Comparison of ENCODE assay signal across 10 mouse cellular contexts in genomic region chr8:95330367-95330766, GRCm38 (mm10). TPM values are rescaled to one million over a fixed set of nuclear protein-coding genes. Genes with fewer than 3 reads are reported as not detected.
DNase-seq lines count a peak whose midpoint lies in the region; ATAC-seq lines count a peak whose summit lies in the region.
"Had no signal": no experiment of that assay in that cellular context is flagged by ENCODE, and none has a peak within 500 bp of the region (broad histone marks: within the 10 kb centered on the region; RNA-seq: fewer than 3 reads in every experiment).

No protein-coding gene starts in this region.

- H3K4me3 ChIP-seq in kidney, embryonic 15.5 days (replicated peaks): peak overlapping the region; percentile 68
- H3K4me3 ChIP-seq in embryonic facial prominence, embryonic 13.5 days: peak overlapping the region; percentile 84
- peak overlapping the region; percentile 82 for H3K4me3 ChIP-seq in intestine, embryonic 15.5 days (replicated peaks)
- peak overlapping the region; percentile 79 for H3K4me3 ChIP-seq in midbrain, embryonic 16.5 days (ENCODE audit: low read depth, low read length)

- H3K4me2 ChIP-seq in kidney, embryonic 15.5 days: peak overlapping the region; percentile 65
- H3K4me2 ChIP-seq in embryonic facial prominence, embryonic 13.5 days: peak overlapping the region; percentile 81
- peak overlapping the region; percentile 82 for H3K4me2 ChIP-seq in intestine, embryonic 15.5 days (replicated peaks)
- H3K4me2 ChIP-seq in midbrain, embryonic 16.5 days (ENCODE audit: low read length): peak overlapping the region; percentile 89

- peak overlapping the region; percentile 68; the same call in 1 of the 2 replicates for H3K9ac ChIP-seq in kidney, embryonic 15.5 days
- H3K9ac ChIP-seq in embryonic facial prominence, embryonic 13.5 days: peak overlapping the region; percentile 98
- H3K9ac ChIP-seq in intestine, embryonic 15.5 days: peak overlapping the region; percentile 94; the same call in 1 of the 2 replicates
- H3K9ac ChIP-seq in midbrain, embryonic 16.5 days (ENCODE audit: low read depth, low read length): peak overlapping the region; percentile 95

- no peak overlapping the region for H3K27ac ChIP-seq in kidney, embryonic 15.5 days
- peak overlapping the region; percentile 99 for H3K27ac ChIP-seq in embryonic facial prominence, embryonic 13.5 days
- H3K27ac ChIP-seq in intestine, embryonic 15.5 days: no peak overlapping the region
- no peak overlapping the region for H3K27ac ChIP-seq in midbrain, embryonic 16.5 days (ENCODE audit: low read length)

- peaks cover 62% of the 10 kb centered on the region for H3K36me3 ChIP-seq in kidney, embryonic 15.5 days
- peaks cover 58% of the 10 kb centered on the region for H3K36me3 ChIP-seq in embryonic facial prominence, embryonic 13.5 days
- H3K36me3 ChIP-seq in intestine, embryonic 15.5 days: peaks cover 40% of the 10 kb centered on the region
- H3K36me3 ChIP-seq in midbrain, embryonic 16.5 days (ENCODE audit: control insufficient read depth, insufficient read depth, low read length): peaks cover 31% of the 10 kb centered on the region

- DNase-seq in kidney, adult 8-10 months: no peak
- no peak for DNase-seq in thymus, postnatal 10 days (ENCODE audit: low spot score in 2 of 2)
- DNase-seq in ovary, postnatal 10 days (ENCODE audit: low spot score): no peak
- no peak for DNase-seq in cerebellum, adult 9-11 months
- DNase-seq: gastrocnemius, postnatal 25 days had no signal

- H3K27me3 ChIP-seq in kidney, embryonic 15.5 days: no peaks in the 10 kb centered on the region
- H3K27me3 ChIP-seq in embryonic facial prominence, embryonic 13.5 days: no peaks in the 10 kb centered on the region
- no peaks in the 10 kb centered on the region for H3K27me3 ChIP-seq in intestine, embryonic 15.5 days (replicated peaks)
- no peaks in the 10 kb centered on the region for H3K27me3 ChIP-seq in midbrain, embryonic 16.5 days (ENCODE audit: control insufficient read depth, insufficient read depth, low read depth, low read length)

- 73% methylated on average over 1 of the region's 1 CpGs for WGBS in kidney, embryonic 15.5 days
- WGBS in embryonic facial prominence, embryonic 13.5 days: 68% methylated on average over 1 of the region's 1 CpGs
- WGBS in intestine, embryonic 15.5 days: 53% methylated on average over 1 of the region's 1 CpGs
- 70% methylated on average over 1 of the region's 1 CpGs for WGBS in midbrain, embryonic 16.5 days

- no peak for ATAC-seq in kidney, embryonic 15.5 days (replicated peaks; ENCODE audit: low FRiP score)
- ATAC-seq in embryonic facial prominence, embryonic 13.5 days (ENCODE audit: insufficient number of reproducible peaks, insufficient read depth, low FRiP score, low TSS enrichment, low read depth): no peak
- ATAC-seq in intestine, embryonic 15.5 days: no peak
- no peak for ATAC-seq in midbrain, embryonic 16.5 days

- H3K9me3 ChIP-seq in kidney, embryonic 15.5 days (replicated peaks): no peaks in the 10 kb centered on the region
- no peaks in the 10 kb centered on the region for H3K9me3 ChIP-seq in embryonic facial prominence, embryonic 13.5 days
- H3K9me3 ChIP-seq in intestine, embryonic 15.5 days: no peaks in the 10 kb centered on the region
- no peaks in the 10 kb centered on the region for H3K9me3 ChIP-seq in midbrain, embryonic 16.5 days (replicated peaks; ENCODE audit: control insufficient read depth, low read length, poor library complexity, severe bottlenecking)

- peaks cover 36% of the 10 kb centered on the region for H3K4me1 ChIP-seq in kidney, embryonic 15.5 days
- peaks cover 26% of the 10 kb centered on the region for H3K4me1 ChIP-seq in embryonic facial prominence, embryonic 13.5 days
- 0 out of 2 replicates have a peak, but pooled peaks cover 16% of the 10 kb centered on the region for H3K4me1 ChIP-seq in intestine, embryonic 15.5 days (replicated peaks)
- peaks cover 19% of the 10 kb centered on the region for H3K4me1 ChIP-seq in midbrain, embryonic 16.5 days (ENCODE audit: control insufficient read depth, insufficient read depth, low read length)

RNA-seq across cellular contexts. Expression of gene Zfp319, which starts 1.4 kb away (rescaled TPM):
- 8.6 and 9.6 TPM in 2 replicates for polyA plus RNA-seq in kidney, embryonic 15.5 days (2015; fragmentation: Nextera tagmentation; extraction: Ambion mirVana)
- polyA plus RNA-seq in embryonic facial prominence, embryonic 13.5 days (2015; fragmentation: Nextera tagmentation; extraction: Ambion mirVana): 9.7 and 10.9 TPM in 2 replicates
- 5.7 and 5.9 TPM in 2 replicates for polyA plus RNA-seq in intestine, embryonic 15.5 days (2015; fragmentation: Nextera tagmentation; extraction: Ambion mirVana)
- 16.2 and 17.5 TPM in 2 replicates for polyA plus RNA-seq in midbrain, embryonic 16.5 days (2015; fragmentation: Nextera tagmentation; extraction: Ambion mirVana)

RNA-seq across cellular contexts. Expression of gene Usb1, which starts 1.7 kb away (rescaled TPM):
- 47.0 and 49.0 TPM in 2 replicates for polyA plus RNA-seq in kidney, embryonic 15.5 days (2015; fragmentation: Nextera tagmentation; extraction: Ambion mirVana)
- polyA plus RNA-seq in embryonic facial prominence, embryonic 13.5 days (2015; fragmentation: Nextera tagmentation; extraction: Ambion mirVana): 44.2 and 45.2 TPM in 2 replicates
- 40.1 and 41.2 TPM in 2 replicates for polyA plus RNA-seq in intestine, embryonic 15.5 days (2015; fragmentation: Nextera tagmentation; extraction: Ambion mirVana)
- 35.5 and 38.2 TPM in 2 replicates for polyA plus RNA-seq in midbrain, embryonic 16.5 days (2015; fragmentation: Nextera tagmentation; extraction: Ambion mirVana)

RNA-seq across cellular contexts. Expression of gene Tepp, which starts 20.0 kb away (rescaled TPM):
- polyA plus RNA-seq in kidney, embryonic 15.5 days (2015; fragmentation: Nextera tagmentation; extraction: Ambion mirVana): 0.33 TPM in 1 of 2 replicates, not detected in the other
- polyA plus RNA-seq in embryonic facial prominence, embryonic 13.5 days (2015; fragmentation: Nextera tagmentation; extraction: Ambion mirVana): 1.0 TPM in 1 of 2 replicates, not detected in the other
- 0.37 TPM in 1 of 2 replicates, not detected in the other for polyA plus RNA-seq in intestine, embryonic 15.5 days (2015; fragmentation: Nextera tagmentation; extraction: Ambion mirVana)
- polyA plus RNA-seq in midbrain, embryonic 16.5 days (2015; fragmentation: Nextera tagmentation; extraction: Ambion mirVana): 2.7 and 2.8 TPM in 2 replicates
- polyA plus RNA-seq: G1E had no signal

RNA-seq across cellular contexts. Expression of gene Mmp15, which starts 21.7 kb away (rescaled TPM):
- polyA plus RNA-seq in kidney, embryonic 15.5 days (2015; fragmentation: Nextera tagmentation; extraction: Ambion mirVana): 10.0 and 12.3 TPM in 2 replicates
- 8.4 and 8.5 TPM in 2 replicates for polyA plus RNA-seq in embryonic facial prominence, embryonic 13.5 days (2015; fragmentation: Nextera tagmentation; extraction: Ambion mirVana)
- polyA plus RNA-seq in intestine, embryonic 15.5 days (2015; fragmentation: Nextera tagmentation; extraction: Ambion mirVana): 13.8 and 14.8 TPM in 2 replicates
- polyA plus RNA-seq in midbrain, embryonic 16.5 days (2015; fragmentation: Nextera tagmentation; extraction: Ambion mirVana): 14.1 and 14.4 TPM in 2 replicates

RNA-seq across cellular contexts. Expression of gene Cngb1, which starts 24.0 kb away (rescaled TPM):
- 0.44 and 0.81 TPM in 2 replicates for polyA plus RNA-seq in kidney, embryonic 15.5 days (2015; fragmentation: Nextera tagmentation; extraction: Ambion mirVana)
- polyA plus RNA-seq in embryonic facial prominence, embryonic 13.5 days (2015; fragmentation: Nextera tagmentation; extraction: Ambion mirVana): 0.14 and 0.54 TPM in 2 replicates
- 0.73 and 0.94 TPM in 2 replicates for polyA plus RNA-seq in intestine, embryonic 15.5 days (2015; fragmentation: Nextera tagmentation; extraction: Ambion mirVana)
- 0.51 and 0.67 TPM in 2 replicates for polyA plus RNA-seq in midbrain, embryonic 16.5 days (2015; fragmentation: Nextera tagmentation; extraction: Ambion mirVana)
- polyA plus RNA-seq: G1E had no signal
